Mouse (Mus musculus) cerebellum, postnatal 14 days (tissue): ENCODE data around the gene Prkar1a.

ENCODE experiments used
- DNase-seq, 2 experiments: peaks; one replicate each; pipeline ENCODE4 v3.0.0; 2021; ENCODE audit warnings: mixed read lengths in 2 of 2

The Prkar1a gene

GRCm38 (mm10) chr11:109673741-109674140 is 24.5 kb downstream of the Prkar1a start:
- DNase-seq, result no peak

GRCm38 (mm10) chr11:109674542-109674941 is 25.3 kb downstream of the Prkar1a start:
- DNase-seq, result no peak

GRCm38 (mm10) chr11:109675208-109675607 is 26.0 kb downstream of the Prkar1a start:
- no peak for DNase-seq

- DNase-seq, result no peak
Measured at GRCm38 (mm10) chr11:109675771-109676170, 26.6 kb downstream of the Prkar1a start.

- DNase-seq, result no peak
Measured at GRCm38 (mm10) chr11:109676621-109677373, 27.6 kb downstream of the Prkar1a start.

- DNase-seq, result no peak
Measured at GRCm38 (mm10) chr11:109678291-109678690, 29.1 kb downstream of the Prkar1a start.

- no peak for DNase-seq
Measured at GRCm38 (mm10) chr11:109680934-109681333, 31.7 kb downstream of the Prkar1a start.

GRCm38 (mm10) chr11:109681556-109681955 is 32.4 kb downstream of the Prkar1a start:
- no peak for DNase-seq

- DNase-seq, result no peak
Measured at GRCm38 (mm10) chr11:109682221-109682620, 33.0 kb downstream of the Prkar1a start.

- DNase-seq, result no peak
Measured at GRCm38 (mm10) chr11:109689539-109689938, 40.3 kb downstream of the Prkar1a start.

GRCm38 (mm10) chr11:109692737-109693136 is 43.5 kb downstream of the Prkar1a start:
- DNase-seq, result no peak

GRCm38 (mm10) chr11:109696519-109696918 is 47.3 kb downstream of the Prkar1a start:
- no peak for DNase-seq

GRCm38 (mm10) chr11:109697089-109697643 is 48.0 kb downstream of the Prkar1a start:
- no peak for DNase-seq

- DNase-seq, result no peak
Measured at GRCm38 (mm10) chr11:109698740-109699139, 49.5 kb downstream of the Prkar1a start.

GRCm38 (mm10) chr11:109699784-109700183 is 50.6 kb downstream of the Prkar1a start:
- no peak for DNase-seq

GRCm38 (mm10) chr11:109700761-109701160 is 51.6 kb downstream of the Prkar1a start:
- DNase-seq, result peak; percentile 31 to 54

GRCm38 (mm10) chr11:109702031-109702815 is 53.0 kb downstream of the Prkar1a start:
- no peak for DNase-seq

- DNase-seq, result no peak
Measured at GRCm38 (mm10) chr11:109703845-109704244, 54.6 kb downstream of the Prkar1a start.

GRCm38 (mm10) chr11:109704311-109705205 is 55.4 kb downstream of the Prkar1a start:
- no peak for DNase-seq

GRCm38 (mm10) chr11:109705336-109706054 is 56.3 kb downstream of the Prkar1a start:
- DNase-seq, result no peak

GRCm38 (mm10) chr11:109706055-109706412 is 56.8 kb downstream of the Prkar1a start:
- DNase-seq, result no peak

GRCm38 (mm10) chr11:109706586-109706985 is 57.4 kb downstream of the Prkar1a start:
- DNase-seq, result no peak
